Mouse (Mus musculus) liver, postnatal 0 days (tissue): ENCODE data around the gene Mtx3.

ENCODE experiments used
- CTCF ChIP-seq: sonication (generic); IDR thresholded peaks from 2 replicates; pipeline ENCODE4 v1.5.1; 2016; ENCODE audit warnings: antibody characterized with exemption, low read depth
- EP300 ChIP-seq: IDR thresholded peaks from 2 replicates; pipeline ENCODE4 v1.6.1; 2016; ENCODE audit warnings: antibody characterized with exemption, low read depth, mild to moderate bottlenecking

DNA sequence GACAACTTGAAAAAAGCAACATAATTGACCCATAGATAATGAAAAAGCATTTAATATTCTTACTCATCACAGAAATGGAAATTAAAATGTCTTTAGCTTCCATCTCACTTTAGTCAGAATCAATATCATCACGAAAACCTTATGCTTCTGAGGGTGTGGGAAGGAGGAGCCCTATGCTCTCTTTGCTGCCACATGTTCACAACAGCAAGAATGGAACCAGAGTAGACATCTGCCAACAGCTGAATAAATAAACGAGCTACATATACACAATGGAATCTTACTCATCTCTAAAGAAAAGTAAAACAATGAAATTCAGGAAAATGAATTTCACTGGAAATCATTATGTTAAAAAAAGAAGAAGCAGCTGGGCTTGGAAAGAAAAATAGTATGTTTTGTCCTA lies 45.7 kb upstream of the Mtx3 start:
- TF ChIP-seq CTCF, result no peak
- no peak for TF ChIP-seq EP300
